Mouse (Mus musculus) brain, embryonic 18.5 days (tissue): ENCODE results near the gene Olfr49.
"Not testable (repeated sequence)": the region's sequence is repeated elsewhere in the genome, so short reads cannot be mapped to it uniquely, and the experiment has no call there.

Experiments
- DNase-seq: peaks from one replicate; pipeline ENCODE4 v3.0.0-alpha.2; 2012; ENCODE audit warnings: low read depth, low spot score

Olfr49 gene

GRCm38 (mm10) chr14:54231176-54231956, 53.4 kb downstream of the Olfr49 start:
- no peak for DNase-seq

GRCm38 (mm10) chr14:54230638-54231150, 54.0 kb downstream of the Olfr49 start:
- no peak for DNase-seq

DNA sequence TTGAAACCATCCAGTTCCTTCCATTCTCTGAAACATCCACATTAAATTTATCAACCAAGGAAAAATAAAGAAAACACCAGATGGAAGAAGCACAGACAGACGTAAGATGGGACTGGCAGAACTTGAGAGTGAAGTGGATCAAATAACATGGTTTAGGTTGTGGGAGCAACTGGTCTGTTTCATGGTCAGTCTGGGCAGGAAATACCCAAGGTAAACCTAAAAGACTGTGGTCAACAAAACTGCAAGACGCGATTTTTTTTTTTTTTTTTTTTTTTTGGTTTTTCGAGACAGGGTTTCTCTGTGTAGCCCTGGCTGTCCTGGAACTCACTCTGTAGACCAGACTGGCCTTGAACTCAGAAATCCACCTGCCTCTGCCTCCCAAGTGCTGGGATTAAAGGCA, 54.9 kb downstream of the Olfr49 start:
- not testable (repeated sequence) for DNase-seq

DNA sequence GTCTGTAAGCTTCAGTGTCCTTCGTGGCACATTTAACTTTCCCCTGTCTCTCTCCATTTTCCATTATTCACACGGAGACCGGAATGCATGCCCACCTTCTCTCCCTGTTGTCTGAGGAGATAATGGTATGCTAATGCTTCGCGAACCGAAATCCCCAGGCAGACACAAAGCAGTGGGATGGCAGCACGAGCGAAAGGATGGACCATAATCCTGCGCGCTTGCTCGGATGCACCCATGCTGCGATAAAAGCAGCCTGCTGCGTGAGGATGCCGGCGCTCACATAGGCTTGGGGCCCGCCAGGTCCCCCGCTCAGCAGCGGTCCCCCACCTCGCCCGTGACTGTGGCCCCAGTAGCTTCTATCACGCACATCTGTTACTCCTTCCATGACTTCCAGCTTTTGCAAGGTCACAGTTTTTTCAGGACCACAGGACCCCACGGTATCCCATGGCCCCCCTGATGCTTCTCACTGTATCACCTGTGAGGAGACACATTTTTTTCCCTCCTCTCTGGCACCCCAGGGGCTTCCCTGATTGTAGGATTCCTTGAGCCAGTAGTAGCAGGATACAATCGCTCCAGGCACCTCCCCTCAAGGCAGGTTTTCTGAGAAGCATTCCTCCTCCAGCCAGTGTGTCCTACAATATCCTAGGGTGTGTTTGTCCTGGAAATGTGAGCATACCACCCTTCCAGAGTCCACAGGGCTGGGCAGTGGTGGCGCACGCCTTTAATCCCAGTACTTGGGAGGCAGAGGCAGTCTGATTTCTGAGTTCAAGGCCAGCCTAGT, 55.6 kb downstream of the Olfr49 start:
- DNase-seq, result no peak

DNA sequence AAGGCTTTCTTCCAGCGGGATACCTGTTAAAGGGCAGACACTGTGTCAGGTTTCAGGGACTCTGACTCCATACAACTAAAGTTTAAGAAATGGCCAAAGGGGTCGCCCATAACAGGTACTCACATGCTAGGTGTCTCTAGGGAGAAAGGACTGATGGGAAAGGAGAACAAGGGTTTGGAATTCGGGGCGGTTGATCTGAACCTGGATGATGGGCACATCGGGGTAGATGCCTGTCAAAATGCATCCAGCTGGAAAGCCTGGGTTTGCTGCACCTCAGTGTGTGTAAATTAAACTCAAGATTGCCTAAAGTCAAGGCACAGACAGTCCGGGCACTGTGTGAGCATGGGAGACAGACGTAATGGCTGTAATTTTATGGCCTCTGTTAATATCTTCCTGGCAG, 56.2 kb downstream of the Olfr49 start:
- no peak for DNase-seq
